Mouse (Mus musculus): ENCODE results near the gene Zfp553. TPM values are rescaled to one million over a fixed set of nuclear protein-coding genes. Genes with fewer than 3 reads are reported as not detected.

Zfp553 gene
- polyA plus RNA-seq, 1 experiment from 2014 or later = 15.7 TPM

- Histone ChIP-seq H3K4me1 (ENCODE audit: insufficient read depth, low read depth, low read length) (no peaks in the 10 kb centered on the region), H3K4me2 (replicated peaks; ENCODE audit: low read depth, low read length) (no peak overlapping the region), H3K27ac (ENCODE audit: low read length) (no peak overlapping the region), H3K9me3 (ENCODE audit: low read length) (no peaks in the 10 kb centered on the region), H3K9ac (replicated peaks; ENCODE audit: low read depth) (no peak overlapping the region), H3K27me3 (replicated peaks; ENCODE audit: insufficient read depth, low read length) (no peaks in the 10 kb centered on the region), H3K4me3 (ENCODE audit: low read depth, low read length) (no peak overlapping the region), H3K36me3 (ENCODE audit: insufficient read depth, low read length) (no peaks in the 10 kb centered on the region)
- DNase-seq (ENCODE audit: low spot score) (no peak), ATAC-seq (no peak)
- WGBS = 86% methylated on average over 11 of the region's 11 CpGs
- TF ChIP-seq CTCF (IDR thresholded peaks at IDR 0.05) (no peak), EP300 (IDR thresholded peaks at IDR 0.05) (no peak)
Observed at GRCm38 (mm10) chr7:127225147-127225995, 7.5 kb upstream of the Zfp553 start.

- Histone ChIP-seq H3K9me3 (ENCODE audit: low read length) (no peaks in the 10 kb centered on the region), H3K4me2 (replicated peaks; ENCODE audit: low read depth, low read length) (no peak overlapping the region), H3K4me1 (ENCODE audit: insufficient read depth, low read depth, low read length) (peaks cover 6% of the 10 kb centered on the region; the same call in 1 of the 2 replicates), H3K36me3 (ENCODE audit: insufficient read depth, low read length) (no peaks in the 10 kb centered on the region), H3K27me3 (replicated peaks; ENCODE audit: insufficient read depth, low read length) (no peaks in the 10 kb centered on the region), H3K4me3 (ENCODE audit: low read depth, low read length) (no peak overlapping the region), H3K27ac (ENCODE audit: low read length) (no peak overlapping the region), H3K9ac (replicated peaks; ENCODE audit: low read depth) (no peak overlapping the region)
- 66% methylated on average over 4 of the region's 4 CpGs for whole genome bisulfite sequencing
- ATAC-seq (peak; percentile 18), DNase-seq (ENCODE audit: low spot score) (peak; percentile 83)
- TF ChIP-seq CTCF (IDR thresholded peaks at IDR 0.05) (peak; percentile 87), EP300 (IDR thresholded peaks at IDR 0.05) (no peak)
Observed at GRCm38 (mm10) chr7:127228615-127229303, 4.1 kb upstream of the Zfp553 start.

- TF ChIP-seq CTCF (IDR thresholded peaks at IDR 0.05) (no peak), EP300 (IDR thresholded peaks at IDR 0.05) (no peak)
- DNase-seq (ENCODE audit: low spot score) = peak; percentile 49
- Histone ChIP-seq H3K36me3 (ENCODE audit: insufficient read depth, low read length) (peaks cover 10% of the 10 kb centered on the region), H3K27me3 (replicated peaks; ENCODE audit: insufficient read depth, low read length) (no peaks in the 10 kb centered on the region), H3K4me1 (ENCODE audit: insufficient read depth, low read depth, low read length) (peaks cover 6% of the 10 kb centered on the region; the same call in 1 of the 2 replicates), H3K9me3 (ENCODE audit: low read length) (no peaks in the 10 kb centered on the region), H3K9ac (replicated peaks; ENCODE audit: low read depth) (no peak overlapping the region), H3K27ac (ENCODE audit: low read length) (peak overlapping the region; percentile 90; the same call in 1 of the 2 replicates), H3K4me2 (replicated peaks; ENCODE audit: low read depth, low read length) (peak overlapping the region; percentile 72), H3K4me3 (ENCODE audit: low read depth, low read length) (peak overlapping the region; percentile 77; the same call in 1 of the 2 replicates)
- ATAC-seq = no peak
- 42% methylated on average over 3 of the region's 3 CpGs for WGBS
Observed at GRCm38 (mm10) chr7:127231376-127231775, 1.5 kb upstream of the Zfp553 start.

GRCm38 (mm10) chr7:127231826-127232621, 837 bp upstream of the Zfp553 start:
- 2% methylated on average over 20 of the region's 20 CpGs for WGBS
- Histone ChIP-seq H3K27me3 (replicated peaks; ENCODE audit: insufficient read depth, low read length) (no peaks in the 10 kb centered on the region), H3K36me3 (ENCODE audit: insufficient read depth, low read length) (peaks cover 16% of the 10 kb centered on the region), H3K4me1 (ENCODE audit: insufficient read depth, low read depth, low read length) (peaks cover 6% of the 10 kb centered on the region; the same call in 1 of the 2 replicates), H3K4me3 (ENCODE audit: low read depth, low read length) (peak overlapping the region; percentile 77), H3K9me3 (ENCODE audit: low read length) (no peaks in the 10 kb centered on the region), H3K27ac (ENCODE audit: low read length) (peak overlapping the region; percentile 90), H3K4me2 (replicated peaks; ENCODE audit: low read depth, low read length) (peak overlapping the region; percentile 72), H3K9ac (replicated peaks; ENCODE audit: low read depth) (peak overlapping the region; percentile 64)
- TF ChIP-seq CTCF (IDR thresholded peaks at IDR 0.05) (no peak), EP300 (IDR thresholded peaks at IDR 0.05) (no peak)
- DNase-seq (ENCODE audit: low spot score) (peak; percentile 42), ATAC-seq (no peak)

GRCm38 (mm10) chr7:127233368-127233749, 498 bp downstream of the Zfp553 start:
- 3% methylated on average over 22 of the region's 27 CpGs for WGBS
- peak overlapping the region; percentile 90 for H3K27ac ChIP-seq (ENCODE audit: low read length)
- H3K4me3 ChIP-seq (ENCODE audit: low read depth, low read length) = peak overlapping the region; percentile 77
- no peaks in the 10 kb centered on the region for H3K9me3 ChIP-seq (ENCODE audit: low read length)
- no peak for DNase-seq (ENCODE audit: low spot score)
- H3K9ac ChIP-seq (replicated peaks; ENCODE audit: low read depth) = peak overlapping the region; percentile 64
- H3K27me3 ChIP-seq (replicated peaks; ENCODE audit: insufficient read depth, low read length) = no peaks in the 10 kb centered on the region
- peak; percentile 5 for ATAC-seq
- TF ChIP-seq CTCF (IDR thresholded peaks at IDR 0.05) (no peak), EP300 (IDR thresholded peaks at IDR 0.05) (no peak)
- H3K4me2 ChIP-seq (replicated peaks; ENCODE audit: low read depth, low read length) = peak overlapping the region; percentile 72
- H3K4me1 ChIP-seq (ENCODE audit: insufficient read depth, low read depth, low read length) = peaks cover 6% of the 10 kb centered on the region; the same call in 1 of the 2 replicates
- peaks cover 16% of the 10 kb centered on the region for H3K36me3 ChIP-seq (ENCODE audit: insufficient read depth, low read length)
